Mouse (Mus musculus) MEL (cell line): ENCODE measurements around the gene Ndufs8. TPM values are rescaled to one million over a fixed set of nuclear protein-coding genes. Genes with fewer than 3 reads are reported as not detected.

Experiments used
- DNase-seq: peaks from one replicate; pipeline ENCODE4 v3.0.0; 2011; ENCODE audit warnings: low read depth, low spot score
- H3K27ac ChIP-seq: 2 replicates; pipeline ENCODE4 v1.5.1; 2012; ENCODE audit warnings: low read depth, mild to moderate bottlenecking, control low read depth, low read length, moderate library complexity; ENCODE audit not compliant: control insufficient read depth
- H3K27me3 ChIP-seq, 2 experiments: fragments of 150-350 bp in 1 of 2; sonication (generic) in 1 of 2; 2 replicates each; pipeline ENCODE4 v1.6.1; 2012; ENCODE audit warnings: low read length in 2 of 2, mild to moderate bottlenecking in 2 of 2, improper control_type of control experiment in 1 of 2, moderate library complexity in 1 of 2; ENCODE audit not compliant: insufficient read depth in 2 of 2, control insufficient read depth in 1 of 2
- H3K36me3 ChIP-seq, 2 experiments: 2 replicates each; pipeline ENCODE4 v1.6.1; 2012 to 2014; ENCODE audit warnings: low read length in 2 of 2, improper control_type of control experiment in 1 of 2, inconsistent platforms in 1 of 2, mild to moderate bottlenecking in 1 of 2; ENCODE audit not compliant: insufficient read depth in 2 of 2, control insufficient read depth in 1 of 2
- H3K4me1 ChIP-seq, 2 experiments: fragments of 150-350 bp in 1 of 2; sonication (generic) in 1 of 2; 2 replicates each; pipeline ENCODE4 v1.6.1; 2012; ENCODE audit warnings: low read length in 2 of 2, improper control_type of control experiment in 1 of 2, mild to moderate bottlenecking in 1 of 2; ENCODE audit not compliant: insufficient read depth in 2 of 2, control insufficient read depth in 1 of 2
- H3K4me3 ChIP-seq, 2 experiments: fragments of 150-350 bp in 1 of 2; sonication (generic) in 1 of 2; 2 replicates each; pipeline ENCODE4 v1.5.1; 2012; ENCODE audit warnings: low read depth in 2 of 2, low read length in 2 of 2, mild to moderate bottlenecking in 2 of 2, moderate library complexity in 2 of 2, control low read depth in 1 of 2, improper control_type of control experiment in 1 of 2; ENCODE audit not compliant: control insufficient read depth in 1 of 2, insufficient read depth in 1 of 2
- H3K79me2 ChIP-seq: 2 replicates; pipeline ENCODE4 v1.6.1; 2012; ENCODE audit warnings: mild to moderate bottlenecking, low read length, moderate library complexity; ENCODE audit not compliant: control insufficient read depth, poor library complexity, insufficient read depth
- H3K9ac ChIP-seq: 2 replicates; pipeline ENCODE4 v1.6.1; 2012; ENCODE audit warnings: low read depth, mild to moderate bottlenecking, control low read depth, low read length, moderate library complexity; ENCODE audit not compliant: control insufficient read depth, poor library complexity, severe bottlenecking
- H3K9me3 ChIP-seq: fragments of 150-350 bp; sonication (generic); replicated peaks from 2 replicates; pipeline ENCODE4 v1.6.1; 2012; ENCODE audit warnings: mild to moderate bottlenecking, low read length, improper control_type of control experiment, moderate library complexity; ENCODE audit not compliant: insufficient read depth
- CHD1 ChIP-seq: IDR thresholded peaks from 2 replicates; pipeline ENCODE4 v1.6.1; 2012; ENCODE audit warnings: low read depth, mild to moderate bottlenecking, inconsistent platforms, low read length, improper control_type of control experiment
- CHD2 ChIP-seq: IDR thresholded peaks from 2 replicates; pipeline ENCODE4 v1.6.1; 2011; ENCODE audit warnings: low read length, improper control_type of control experiment
- EP300 ChIP-seq, 2 experiments: IDR thresholded peaks; 2 replicates each; pipeline ENCODE4 v1.6.1; 2011; ENCODE audit warnings: improper control_type of control experiment in 2 of 2, low read length in 2 of 2, low read depth in 1 of 2, mild to moderate bottlenecking in 1 of 2
- ETS1 ChIP-seq: IDR thresholded peaks from 2 replicates; pipeline ENCODE4 v1.6.1; 2012; ENCODE audit warnings: low read depth, mild to moderate bottlenecking, inconsistent platforms, low read length, improper control_type of control experiment, moderate library complexity
- GABPA ChIP-seq: IDR thresholded peaks from 2 replicates; pipeline ENCODE4 v1.6.1; 2012; ENCODE audit warnings: low read depth, mild to moderate bottlenecking, inconsistent platforms, low read length, improper control_type of control experiment, moderate library complexity
- GATA1 ChIP-seq: IDR thresholded peaks from 2 replicates; pipeline ENCODE4 v1.6.1; 2011; ENCODE audit warnings: low read depth, low read length, improper control_type of control experiment
- MAZ ChIP-seq: IDR thresholded peaks from 2 replicates; pipeline ENCODE4 v1.6.1; 2012; ENCODE audit warnings: low read depth, mild to moderate bottlenecking, inconsistent platforms, low read length, improper control_type of control experiment
- NELFE ChIP-seq: IDR thresholded peaks from 2 replicates; pipeline ENCODE4 v1.6.1; 2011; ENCODE audit warnings: low read depth, low read length, improper control_type of control experiment
- NRF1 ChIP-seq: IDR thresholded peaks from 2 replicates; pipeline ENCODE4 v1.6.1; 2014; ENCODE audit warnings: low read depth, mild to moderate bottlenecking, inconsistent platforms, low read length, improper control_type of control experiment, moderate library complexity; ENCODE audit not compliant: poor library complexity, insufficient read depth, severe bottlenecking
- POLR2A ChIP-seq, 2 experiments: IDR thresholded peaks; 2 replicates each; pipeline ENCODE4 v1.6.1; 2011 to 2012; ENCODE audit warnings: low read length in 2 of 2, mild to moderate bottlenecking in 2 of 2, control low read depth in 1 of 2, improper control_type of control experiment in 1 of 2, low read depth in 1 of 2, moderate library complexity in 1 of 2; ENCODE audit not compliant: control insufficient read depth in 1 of 2, insufficient read depth in 1 of 2, poor library complexity in 1 of 2
- SIN3A ChIP-seq: IDR thresholded peaks from 2 replicates; pipeline ENCODE4 v1.6.1; 2012; ENCODE audit warnings: low read length, improper control_type of control experiment, inconsistent platforms
- TBP ChIP-seq: IDR thresholded peaks from 2 replicates; pipeline ENCODE4 v1.8.0; 2011; ENCODE audit warnings: low read depth, low read length, improper control_type of control experiment
- USF1 ChIP-seq: IDR thresholded peaks from 2 replicates; pipeline ENCODE4 v1.6.1; 2014; ENCODE audit warnings: low read depth, mild to moderate bottlenecking, inconsistent platforms, low read length, improper control_type of control experiment, moderate library complexity
- polyA plus RNA-seq, 2 experiments: library from polyadenylated mRNA; stranded (reverse) in 1 of 2; unstranded in 1 of 2; fragments of >175 nt in 1 of 2; fragments of >200 nt in 1 of 2; gene quantifications; 2 replicates each; pipeline versions ENCODE4 v1.2.1 to v1.2.4; 2012; ENCODE audit warnings: low replicate concordance in 2 of 2, low read depth in 1 of 2; ENCODE audit not compliant: insufficient read length in 2 of 2, insufficient read depth in 1 of 2, missing spikeins in 1 of 2
- total RNA-seq: library from RNA; depleted of rRNA; stranded (reverse); fragments of 300-350 nt; gene quantifications from 2 replicates; pipeline ENCODE4 v1.2.3, GENCODE M21; 2012

Gene Ndufs8
- total and polyA plus RNA-seq, 3 experiments, result 205 to 243 TPM; not detected in 1

- no peak overlapping the region for H3K9ac ChIP-seq
- H3K27me3 ChIP-seq, result no peaks in the 10 kb centered on the region
- H3K9me3 ChIP-seq, result no peaks in the 10 kb centered on the region
- no peak for DNase-seq
- no peak overlapping the region for H3K27ac ChIP-seq
- TF ChIP-seq TBP, result no peak
- TF ChIP-seq, all 39 proteins: peak for 0
- Histone ChIP-seq H3K4me3 (no peak overlapping the region), H3K4me1 (peaks cover 0 to 22% of the 10 kb centered on the region in 2 experiments; a peak in 2 of 4 replicates), H3K36me3 (peaks cover 0 to 12% of the 10 kb centered on the region in 2 experiments; a peak in 2 of 4 replicates), H3K79me2 (peaks cover 2% of the 10 kb centered on the region; the same call in 1 of the 2 replicates)
Observed at GRCm38 (mm10) chr19:3902966-3903365, 9.6 kb downstream of the Ndufs8 start.

- Histone ChIP-seq H3K36me3 (no peaks in the 10 kb centered on the region), H3K4me1 (no peaks in the 10 kb centered on the region), H3K79me2 (no peaks in the 10 kb centered on the region), H3K9me3 (no peaks in the 10 kb centered on the region), H3K27ac (no peak overlapping the region), H3K9ac (no peak overlapping the region), H3K27me3 (no peaks in the 10 kb centered on the region), H3K4me3 (no peak overlapping the region)
- no peak for DNase-seq
- TF ChIP-seq CHD1, result no peak
- no peak for TF ChIP-seq SIN3A
- no peak for TF ChIP-seq GATA1
- no peak for TF ChIP-seq CHD2
- no peak for TF ChIP-seq POLR2A (IDR thresholded peaks at IDR 0.05; ENCODE audit: control insufficient read depth in 1 of 2, insufficient read depth in 1 of 2, low read depth in 1 of 2, low read length in 2 of 2, poor library complexity in 1 of 2)
- TF ChIP-seq GABPA, result no peak
- TF ChIP-seq ETS1, result no peak
- TF ChIP-seq MAZ, result no peak
- TF ChIP-seq NELFE, result no peak
- TF ChIP-seq USF1, result no peak
- no peak for TF ChIP-seq TBP
- no peak for TF ChIP-seq EP300 (IDR thresholded peaks at IDR 0.05; ENCODE audit: low read depth in 1 of 2, low read length in 2 of 2)
- TF ChIP-seq NRF1, result no peak
Observed at GRCm38 (mm10) chr19:3899618-3900017, 13.0 kb downstream of the Ndufs8 start.

GRCm38 (mm10) chr19:3898952-3899351 is 13.6 kb downstream of the Ndufs8 start:
- no peak overlapping the region for H3K27ac ChIP-seq
- H3K4me1 ChIP-seq, result no peaks in the 10 kb centered on the region
- no peaks in the 10 kb centered on the region for H3K79me2 ChIP-seq
- H3K4me3 ChIP-seq, result no peak overlapping the region
- DNase-seq, result no peak
- no peaks in the 10 kb centered on the region for H3K27me3 ChIP-seq
- no peaks in the 10 kb centered on the region for H3K36me3 ChIP-seq
- no peaks in the 10 kb centered on the region for H3K9me3 ChIP-seq
- no peak overlapping the region for H3K9ac ChIP-seq
- TF ChIP-seq GATA1, result no peak
- TF ChIP-seq, all 39 proteins: peak for 0
